Mouse (Mus musculus) stomach, postnatal 0 days (tissue): ENCODE data around the gene Olfr1124. TPM values are rescaled to one million over a fixed set of nuclear protein-coding genes. Genes with fewer than 3 reads are reported as not detected.

ENCODE experiments used
- ATAC-seq: fragments of 200-750 bp; cut with Nextera tagmentation; 2 replicates; pipeline ENCODE4 v1.8.0; 2017; ENCODE audit not compliant: low FRiP score, low TSS enrichment
- DNase-seq: peaks from one replicate; pipeline ENCODE4 v3.0.0-alpha.2; 2016; ENCODE audit warnings: low spot score
- H3K27ac ChIP-seq: fragments of 300-500 bp; sonication (generic); replicated peaks from 2 replicates; pipeline ENCODE4 v1.5.1; 2014; ENCODE audit warnings: mild to moderate bottlenecking, control low read depth
- H3K27me3 ChIP-seq: fragments of 300-500 bp; sonication (generic); 2 replicates; pipeline ENCODE4 v1.6.1; 2014; ENCODE audit warnings: low read length; ENCODE audit not compliant: control insufficient read depth, insufficient read depth
- H3K36me3 ChIP-seq: fragments of 300-500 bp; sonication (generic); 2 replicates; pipeline ENCODE4 v1.6.1; 2014; ENCODE audit warnings: low read length, mixed read lengths; ENCODE audit not compliant: control insufficient read depth, insufficient read depth
- H3K4me1 ChIP-seq: fragments of 300-500 bp; sonication (generic); replicated peaks from 2 replicates; pipeline ENCODE4 v1.6.1; 2014; ENCODE audit warnings: antibody characterized with exemption; ENCODE audit not compliant: control insufficient read depth, insufficient read depth
- H3K4me2 ChIP-seq: fragments of 300-500 bp; sonication (generic); replicated peaks from 2 replicates; pipeline ENCODE4 v1.6.1; 2014; ENCODE audit warnings: low read depth, mild to moderate bottlenecking, control low read depth, moderate library complexity
- H3K4me3 ChIP-seq: fragments of 300-500 bp; sonication (generic); 2 replicates; pipeline ENCODE4 v1.5.1; 2014; ENCODE audit warnings: low read depth, low read length, control low read depth
- H3K9ac ChIP-seq: fragments of 300-500 bp; sonication (generic); 2 replicates; pipeline ENCODE4 v1.6.1; 2014; ENCODE audit warnings: mild to moderate bottlenecking, low read length, control low read depth, mixed read lengths
- H3K9me3 ChIP-seq: fragments of 300-500 bp; sonication (generic); 2 replicates; pipeline ENCODE4 v1.6.1; 2016; ENCODE audit warnings: low read length; ENCODE audit not compliant: control insufficient read depth
- CTCF ChIP-seq: IDR thresholded peaks from 2 replicates; pipeline ENCODE4 v1.5.1; 2016; ENCODE audit warnings: antibody characterized with exemption, low read depth, mild to moderate bottlenecking, moderate library complexity
- EP300 ChIP-seq: optimal IDR thresholded peaks from 2 replicates; pipeline ENCODE3; 2016; ENCODE audit warnings: antibody characterized with exemption
- WGBS: fragments of 180-500 bp; shearing (Covaris S2); extraction: QIAGEN DNeasy Blood & Tissue Kit; methylation state at CpG from one replicate; pipeline ENCODE4 v1.1.7; 2014; 5-methylcytosine and 5-hydroxymethylcytosine counted together
- polyA plus RNA-seq: library from polyadenylated mRNA; unstranded; fragments of >200 nt; fragmentation: Nextera tagmentation; extraction: Ambion mirVana; gene quantifications from 2 replicates; pipeline ENCODE4 v1.2.1, GENCODE M21; 2015

Gene Olfr1124
- polyA plus RNA-seq, 1 experiment from 2014 or later, result not detected

DNA sequence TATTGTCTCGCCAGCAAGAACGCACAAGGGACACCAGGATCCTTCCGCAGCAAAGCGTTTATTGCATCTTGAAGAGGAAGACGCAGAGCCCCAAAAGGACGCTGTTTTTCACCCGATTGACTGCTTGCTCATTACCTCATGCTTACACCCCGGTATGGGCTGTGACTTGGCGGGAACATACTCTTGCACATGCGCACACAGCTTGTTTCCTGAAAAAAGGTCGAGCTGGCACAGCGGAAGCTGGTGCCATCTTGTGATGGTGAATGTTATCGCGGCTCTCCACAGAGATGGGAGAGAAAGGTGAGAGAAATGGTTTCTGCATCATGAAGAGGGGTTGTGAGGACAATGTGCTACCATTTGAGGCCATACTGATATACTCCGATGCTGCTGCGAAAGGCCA is 7.7 kb downstream of the Olfr1124 start:
- H3K9me3 ChIP-seq, result no peaks in the 10 kb centered on the region
- no peaks in the 10 kb centered on the region for H3K27me3 ChIP-seq
- DNase-seq, result no peak
- H3K4me2 ChIP-seq, result no peak overlapping the region
- H3K4me1 ChIP-seq, result no peaks in the 10 kb centered on the region
- H3K9ac ChIP-seq, result no peak overlapping the region
- no peak overlapping the region for H3K4me3 ChIP-seq
- no peaks in the 10 kb centered on the region for H3K36me3 ChIP-seq
- no peak overlapping the region for H3K27ac ChIP-seq
- TF ChIP-seq CTCF (no peak), EP300 (no peak)
- no peak for ATAC-seq
- WGBS, result 88% methylated on average over 16 of the region's 16 CpGs

DNA sequence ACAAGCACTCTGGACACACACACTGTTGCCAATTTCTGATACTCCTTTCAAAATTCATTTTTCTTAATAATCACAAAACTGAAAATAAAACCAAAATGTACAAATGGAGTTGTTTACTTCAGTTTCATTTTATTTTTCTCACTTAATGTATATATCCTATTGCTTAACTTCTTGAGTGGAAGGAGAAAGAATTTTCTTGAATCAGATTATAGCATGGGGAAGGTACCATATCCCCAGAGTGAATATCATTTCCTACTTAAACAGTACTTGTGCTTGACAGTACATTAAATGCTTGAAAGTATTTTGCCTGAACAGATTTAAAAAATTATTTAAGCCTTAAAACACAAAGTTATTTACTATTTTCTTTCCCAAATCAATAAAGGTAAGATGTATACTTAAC is 23.6 kb downstream of the Olfr1124 start, which contains the start of gene Olfr1126:
Olfr1126 (plus strand) TSS at position 301 of the 400 bp plus-strand sequence.
- no peak within 1 kb of the TSS for H3K27ac ChIP-seq
- H3K36me3 ChIP-seq, result no peaks in the 10 kb centered on the region
- no peaks in the 10 kb centered on the region for H3K4me1 ChIP-seq
- H3K4me2 ChIP-seq, result no peak within 1 kb of the TSS
- TF ChIP-seq EP300 (no peak), CTCF (no peak)
- ATAC-seq, result no peak
- no peak within 1 kb of the TSS for H3K4me3 ChIP-seq
- no peaks in the 10 kb centered on the region for H3K9me3 ChIP-seq
- H3K27me3 ChIP-seq, result no peaks in the 10 kb centered on the region
- DNase-seq, result no peak
- H3K9ac ChIP-seq, result no peak within 1 kb of the TSS

DNA sequence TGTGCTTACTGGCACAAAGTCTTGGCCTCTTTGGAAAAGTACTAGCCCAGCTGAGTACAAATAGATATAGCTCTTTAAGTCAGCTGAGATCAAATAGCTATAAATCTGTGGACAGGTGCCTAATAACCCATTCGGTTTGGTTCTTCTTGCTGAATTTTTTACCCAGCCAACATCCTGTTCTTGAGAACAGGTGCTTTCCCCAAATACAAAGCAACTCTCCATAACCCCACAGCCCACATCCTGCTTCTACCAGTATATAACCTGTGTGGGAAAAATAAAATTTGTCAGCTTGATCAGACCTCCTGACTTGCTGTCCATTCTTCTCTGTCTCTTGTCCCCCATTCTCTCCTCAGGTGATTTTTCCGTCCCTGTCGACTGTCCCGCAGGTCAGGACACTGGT is 31.7 kb downstream of the Olfr1124 start:
- Histone ChIP-seq H3K9me3 (no peaks in the 10 kb centered on the region), H3K27me3 (no peaks in the 10 kb centered on the region), H3K9ac (no peak overlapping the region), H3K4me1 (no peaks in the 10 kb centered on the region), H3K4me2 (no peak overlapping the region), H3K4me3 (no peak overlapping the region), H3K36me3 (no peaks in the 10 kb centered on the region), H3K27ac (no peak overlapping the region)
- 89% methylated on average over 4 of the region's 4 CpGs for WGBS
- ATAC-seq, result no peak
- TF ChIP-seq EP300 (no peak), CTCF (no peak)
- no peak for DNase-seq

DNA sequence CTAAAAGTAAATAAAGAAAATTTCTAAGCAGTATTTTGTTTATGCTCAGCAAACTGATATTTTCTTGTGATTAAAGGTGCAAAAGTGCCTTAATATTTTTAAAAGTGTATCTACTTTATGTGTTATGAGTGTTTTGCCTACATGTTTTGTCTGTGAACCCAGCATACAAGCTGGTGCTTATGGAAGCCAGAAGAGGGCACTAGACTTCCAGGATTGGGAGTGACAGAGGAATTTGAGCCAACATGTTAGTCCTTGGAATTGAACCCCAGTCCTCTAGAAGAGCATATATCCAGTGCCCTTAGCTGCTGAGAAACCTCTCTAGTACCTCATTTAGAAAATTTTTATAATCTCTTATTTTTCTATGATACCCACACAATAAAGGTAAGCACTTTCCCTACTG is 50.1 kb downstream of the Olfr1124 start:
- Histone ChIP-seq H3K36me3 (no peaks in the 10 kb centered on the region), H3K4me1 (no peaks in the 10 kb centered on the region), H3K4me3 (no peak overlapping the region), H3K9me3 (no peaks in the 10 kb centered on the region), H3K27ac (no peak overlapping the region), H3K4me2 (no peak overlapping the region), H3K27me3 (no peaks in the 10 kb centered on the region), H3K9ac (no peak overlapping the region)
- ATAC-seq, result no peak
- no peak for DNase-seq
- TF ChIP-seq CTCF, result 0 out of 2 replicates have a peak, but pooled peaks have one; percentile 13
- TF ChIP-seq EP300, result no peak

DNA sequence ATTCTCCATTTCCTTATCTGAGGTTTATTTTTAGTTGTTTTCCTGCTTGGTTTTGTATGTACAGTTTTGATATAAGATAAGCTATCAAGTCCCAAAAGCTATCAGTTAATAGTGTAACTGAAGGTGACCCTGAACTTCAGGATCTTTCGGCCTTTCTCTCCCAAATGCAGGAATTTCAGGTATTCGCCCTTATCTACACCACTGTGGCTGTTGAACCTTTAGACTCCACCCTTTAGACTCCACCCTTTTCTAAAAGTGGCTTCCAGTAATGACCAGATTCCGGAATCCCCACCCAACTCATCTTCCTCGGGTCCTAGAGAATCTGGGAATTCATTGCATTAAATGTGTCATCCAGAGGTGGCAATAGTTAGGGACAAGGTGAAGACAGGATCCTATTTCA is 51.1 kb downstream of the Olfr1124 start:
- WGBS, result 74% methylated on average over 4 of the region's 4 CpGs
- TF ChIP-seq CTCF, result no peak
- TF ChIP-seq EP300, result no peak
- no peak for ATAC-seq
- Histone ChIP-seq H3K9me3 (no peaks in the 10 kb centered on the region), H3K4me3 (no peak overlapping the region), H3K4me2 (no peak overlapping the region), H3K4me1 (no peaks in the 10 kb centered on the region), H3K27me3 (no peaks in the 10 kb centered on the region), H3K27ac (no peak overlapping the region), H3K9ac (no peak overlapping the region), H3K36me3 (no peaks in the 10 kb centered on the region)
- no peak for DNase-seq

DNA sequence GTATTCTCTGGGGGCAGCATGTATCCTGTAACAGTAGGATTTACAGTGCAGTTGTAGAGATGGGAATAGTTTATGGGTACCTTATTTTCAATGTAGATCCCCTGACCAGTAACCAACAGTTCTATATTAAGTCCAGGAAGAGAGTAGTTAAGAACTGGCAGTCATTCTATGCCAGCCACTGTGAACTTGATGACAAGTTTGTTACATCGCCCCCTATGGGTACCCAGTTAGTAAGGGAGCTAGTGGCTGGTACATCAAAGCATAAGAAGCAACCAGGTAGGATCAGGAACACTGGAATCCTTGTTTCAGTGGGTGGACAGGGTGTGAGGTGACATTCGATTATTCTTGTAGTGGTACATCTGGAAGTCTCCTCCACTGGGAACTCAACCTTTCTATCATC is 52.2 kb downstream of the Olfr1124 start:
- TF ChIP-seq EP300, result no peak
- TF ChIP-seq CTCF, result no peak
- no peak overlapping the region for H3K9ac ChIP-seq
- H3K4me2 ChIP-seq, result no peak overlapping the region
- 78% methylated on average over 2 of the region's 2 CpGs for WGBS
- no peak for DNase-seq
- no peaks in the 10 kb centered on the region for H3K36me3 ChIP-seq
- H3K27me3 ChIP-seq, result no peaks in the 10 kb centered on the region
- H3K4me3 ChIP-seq, result no peak overlapping the region
- no peak for ATAC-seq
- H3K4me1 ChIP-seq, result no peaks in the 10 kb centered on the region
- H3K9me3 ChIP-seq, result no peaks in the 10 kb centered on the region
- no peak overlapping the region for H3K27ac ChIP-seq

Other genes starting within 250 kb of the Olfr1124 start
- not detected in 2 replicates for gene Olfr1112, start 242.5 kb upstream of the Olfr1124 start, polyA plus RNA-seq
- gene Olfr1113, start 221.3 kb upstream of the Olfr1124 start, polyA plus RNA-seq, result not detected in 2 replicates
- gene Olfr1115, start 182.3 kb upstream of the Olfr1124 start, polyA plus RNA-seq, result not detected in 2 replicates
- gene Olfr1116, start 162.7 kb upstream of the Olfr1124 start, polyA plus RNA-seq, result 0.01 TPM in 1 of 2 replicates, not detected in the other
- gene Olfr1118, start 122.7 kb upstream of the Olfr1124 start, polyA plus RNA-seq, result not detected in 2 replicates
- not detected in 2 replicates for gene Olfr1120, start 75.5 kb upstream of the Olfr1124 start, polyA plus RNA-seq
- not detected in 2 replicates for gene Olfr1121, start 60.4 kb upstream of the Olfr1124 start, polyA plus RNA-seq
- gene Olfr1122, start 44.4 kb upstream of the Olfr1124 start, polyA plus RNA-seq, result not detected in 2 replicates
- not detected in 2 replicates for gene Olfr1123, start 13.6 kb upstream of the Olfr1124 start, polyA plus RNA-seq
- not detected in 2 replicates for gene Olfr1126, start 23.7 kb downstream of the Olfr1124 start, polyA plus RNA-seq
- not detected in 2 replicates for gene Pramel7, start 66.8 kb downstream of the Olfr1124 start, polyA plus RNA-seq
- not detected in 2 replicates for gene Pramel6, start 76.3 kb downstream of the Olfr1124 start, polyA plus RNA-seq
- not detected in 2 replicates for gene Olfr153, start 101.5 kb downstream of the Olfr1124 start, polyA plus RNA-seq
- gene Olfr1128, start 115.3 kb downstream of the Olfr1124 start, polyA plus RNA-seq, result not detected in 2 replicates
- not detected in 2 replicates for gene Olfr1129, start 143.6 kb downstream of the Olfr1124 start, polyA plus RNA-seq
- not detected in 2 replicates for gene Olfr1130, start 175.9 kb downstream of the Olfr1124 start, polyA plus RNA-seq
- gene Olfr1131, start 196.8 kb downstream of the Olfr1124 start, polyA plus RNA-seq, result not detected in 2 replicates
- gene Olfr1132, start 207.3 kb downstream of the Olfr1124 start, polyA plus RNA-seq, result not detected in 2 replicates
- gene Olfr1133, start 217.1 kb downstream of the Olfr1124 start, polyA plus RNA-seq, result not detected in 2 replicates
- not detected in 2 replicates for gene Olfr1134, start 228.2 kb downstream of the Olfr1124 start, polyA plus RNA-seq
- gene Olfr1135, start 243.4 kb downstream of the Olfr1124 start, polyA plus RNA-seq, result not detected in 2 replicates